Mouse (Mus musculus) G1E (cell line): ENCODE results near the gene Kpna1.

Experiments
- CTCF ChIP-seq: IDR thresholded peaks from 2 replicates; pipeline ENCODE4 v1.5.1; 2012; ENCODE audit warnings: low read depth, low read length, inconsistent platforms, mixed read lengths
- TAL1 ChIP-seq: conservative IDR thresholded peaks from 2 replicates; pipeline ENCODE4 v1.6.1; 2012; ENCODE audit warnings: low read depth, low read length, inconsistent platforms, mixed read lengths

GRCm38 (mm10) chr16:36069819-36070575 is 91.4 kb downstream of the Kpna1 start:
- TF ChIP-seq CTCF (no peak), TAL1 (no peak)
